Mouse (Mus musculus) midbrain, embryonic 11.5 days (tissue): ENCODE data around the gene Tnfsf13. TPM values are rescaled to one million over a fixed set of nuclear protein-coding genes. Genes with fewer than 3 reads are reported as not detected.

Experiments
- ATAC-seq: fragments of 200-750 bp; cut with Nextera tagmentation; 2 replicates; pipeline ENCODE4 v1.8.0; 2017; ENCODE audit warnings: moderate TSS enrichment, moderate library complexity; ENCODE audit not compliant: low FRiP score
- DNase-seq: peaks from one replicate; pipeline ENCODE4 v3.0.0; 2015; ENCODE audit warnings: low spot score; ENCODE audit errors: missing footprints
- H3K27ac ChIP-seq: fragments of 300-500 bp; sonication (generic); 2 replicates; pipeline ENCODE4 v1.5.1; 2014; ENCODE audit warnings: low read depth, low read length
- H3K27me3 ChIP-seq: fragments of 300-500 bp; sonication (generic); 2 replicates; pipeline ENCODE4 v1.6.1; 2014; ENCODE audit warnings: mild to moderate bottlenecking, low read length, moderate library complexity, mixed read lengths; ENCODE audit not compliant: control insufficient read depth, insufficient read depth
- H3K36me3 ChIP-seq: fragments of 300-500 bp; sonication (generic); 2 replicates; pipeline ENCODE4 v1.6.1; 2014; ENCODE audit warnings: mild to moderate bottlenecking, low read length, moderate library complexity, mixed read lengths; ENCODE audit not compliant: control insufficient read depth, insufficient read depth
- H3K4me1 ChIP-seq: fragments of 300-500 bp; sonication (generic); 2 replicates; pipeline ENCODE4 v1.6.1; 2014; ENCODE audit warnings: low read length; ENCODE audit not compliant: control insufficient read depth, insufficient read depth
- H3K4me2 ChIP-seq: fragments of 300-500 bp; sonication (generic); 2 replicates; pipeline ENCODE4 v1.6.1; 2014; ENCODE audit warnings: mild to moderate bottlenecking, moderate library complexity
- H3K4me3 ChIP-seq: fragments of 300-500 bp; sonication (generic); 2 replicates; pipeline ENCODE4 v1.5.1; 2014; ENCODE audit warnings: low read depth, low read length
- H3K9ac ChIP-seq: fragments of 300-500 bp; sonication (generic); 2 replicates; pipeline ENCODE4 v1.6.1; 2014; ENCODE audit warnings: low read length
- H3K9me3 ChIP-seq: fragments of 300-500 bp; sonication (generic); 2 replicates; pipeline ENCODE4 v1.6.1; 2016; ENCODE audit warnings: low read length; ENCODE audit not compliant: control insufficient read depth
- WGBS: fragments of 180-500 bp; shearing (Covaris S2); extraction: QIAGEN DNeasy Blood & Tissue Kit; methylation state at CpG from one replicate; pipeline ENCODE4 v1.1.7; 2014; 5-methylcytosine and 5-hydroxymethylcytosine counted together
- polyA plus RNA-seq: library from polyadenylated mRNA; unstranded; fragments of >200 nt; fragmentation: Nextera tagmentation; extraction: Ambion mirVana; gene quantifications from 2 replicates; pipeline ENCODE4 v1.2.1, GENCODE M21; 2014

Tnfsf13 gene
- polyA plus RNA-seq, 1 experiment from 2014 or later = not detected

- ATAC-seq = peak; percentile 98
These were observed 13.3 kb downstream of the Tnfsf13 start, which contains the start of gene Eif4a1 for GRCm38 (mm10) chr11:69672211-69672706. TSS of gene Eif4a1 (minus strand) at chr11:69672423.

GRCm38 (mm10) chr11:69671726-69672124 is 13.9 kb downstream of the Tnfsf13 start:
- H3K36me3 ChIP-seq = peaks cover 34% of the 10 kb centered on the region
- H3K27me3 ChIP-seq = no peaks in the 10 kb centered on the region
- no peaks in the 10 kb centered on the region for H3K9me3 ChIP-seq
- ATAC-seq (peak; percentile 36), DNase-seq (no peak)
- under 1% methylated on average over 43 of the region's 43 CpGs for WGBS
- H3K4me3 ChIP-seq = peak overlapping the region; percentile 100
- peaks cover 21% of the 10 kb centered on the region for H3K4me1 ChIP-seq
- peak overlapping the region; percentile 100 for H3K9ac ChIP-seq
- peak overlapping the region; percentile 94 for H3K4me2 ChIP-seq
- peak overlapping the region; percentile 91 for H3K27ac ChIP-seq

More at GRCm38 (mm10) chr11:69672211-69672706, 13.3 kb downstream of the Tnfsf13 start, which contains the start of gene Eif4a1:
- peak; percentile 99 for DNase-seq
- under 1% methylated on average over 36 of the region's 36 CpGs for WGBS
- H3K27ac ChIP-seq = peak within 1 kb of the TSS; percentile 91
- no peaks in the 10 kb centered on the region for H3K9me3 ChIP-seq
- H3K4me2 ChIP-seq = peak within 1 kb of the TSS; percentile 94
- peaks cover 21% of the 10 kb centered on the region for H3K4me1 ChIP-seq
- peaks cover 37% of the 10 kb centered on the region for H3K36me3 ChIP-seq
- peak within 1 kb of the TSS; percentile 100 for H3K9ac ChIP-seq
- H3K4me3 ChIP-seq = peak within 1 kb of the TSS; percentile 100
- no peaks in the 10 kb centered on the region for H3K27me3 ChIP-seq

GRCm38 (mm10) chr11:69670786-69671725 is 14.5 kb downstream of the Tnfsf13 start:
- Histone ChIP-seq H3K9me3 (no peaks in the 10 kb centered on the region), H3K27me3 (no peaks in the 10 kb centered on the region), H3K9ac (peak overlapping the region; percentile 100), H3K4me1 (peaks cover 21% of the 10 kb centered on the region), H3K4me2 (peak overlapping the region; percentile 94), H3K36me3 (peaks cover 30% of the 10 kb centered on the region), H3K4me3 (peak overlapping the region; percentile 100), H3K27ac (peak overlapping the region; percentile 91)
- ATAC-seq = peak; percentile 66
- peak; percentile 99 for DNase-seq
- WGBS = 2% methylated on average over 53 of the region's 61 CpGs

- Histone ChIP-seq H3K9me3 (no peaks in the 10 kb centered on the region), H3K4me3 (no peak overlapping the region), H3K27ac (no peak overlapping the region), H3K36me3 (peaks cover 46% of the 10 kb centered on the region), H3K27me3 (no peaks in the 10 kb centered on the region), H3K9ac (no peak overlapping the region), H3K4me2 (no peak overlapping the region), H3K4me1 (peaks cover 20% of the 10 kb centered on the region)
- DNase-seq (peak; percentile 79), ATAC-seq (no peak)
- 81% methylated on average over 3 of the region's 3 CpGs for WGBS
These were observed 18.9 kb downstream of the Tnfsf13 start for GRCm38 (mm10) chr11:69666665-69667005.

- Histone ChIP-seq H3K27ac (no peak within 1 kb of the TSS; the same call in 1 of the 2 replicates), H3K4me3 (no peak within 1 kb of the TSS), H3K27me3 (no peaks in the 10 kb centered on the region), H3K36me3 (peaks cover 46% of the 10 kb centered on the region), H3K4me1 (peaks cover 25% of the 10 kb centered on the region), H3K4me2 (no peak within 1 kb of the TSS), H3K9me3 (no peaks in the 10 kb centered on the region), H3K9ac (no peak within 1 kb of the TSS)
- WGBS = 35% methylated on average over 7 of the region's 7 CpGs
- DNase-seq (peak; percentile 90), ATAC-seq (no peak)
These were observed 19.5 kb downstream of the Tnfsf13 start, which contains the start of gene Cd68 for GRCm38 (mm10) chr11:69665961-69666664. TSS of gene Cd68 (minus strand) at chr11:69666153.

GRCm38 (mm10) chr11:69665457-69665960 is 20.1 kb downstream of the Tnfsf13 start:
- DNase-seq (peak; percentile 83), ATAC-seq (no peak)
- H3K27me3 ChIP-seq = no peaks in the 10 kb centered on the region
- H3K4me2 ChIP-seq = no peak overlapping the region
- no peak overlapping the region for H3K4me3 ChIP-seq
- no peaks in the 10 kb centered on the region for H3K9me3 ChIP-seq
- WGBS = 81% methylated on average over 9 of the region's 9 CpGs
- peaks cover 42% of the 10 kb centered on the region for H3K36me3 ChIP-seq
- H3K4me1 ChIP-seq = peaks cover 23% of the 10 kb centered on the region
- no peak overlapping the region for H3K9ac ChIP-seq
- H3K27ac ChIP-seq = no peak overlapping the region; the same call in 1 of the 2 replicates

GRCm38 (mm10) chr11:69664841-69665240 is 20.7 kb downstream of the Tnfsf13 start:
- DNase-seq (no peak), ATAC-seq (no peak)
- H3K9me3 ChIP-seq = no peaks in the 10 kb centered on the region
- H3K27ac ChIP-seq = no peak overlapping the region
- H3K9ac ChIP-seq = no peak overlapping the region
- no peak overlapping the region for H3K4me2 ChIP-seq
- WGBS = 92% methylated on average over 7 of the region's 7 CpGs
- peaks cover 16% of the 10 kb centered on the region for H3K4me1 ChIP-seq
- no peak overlapping the region for H3K4me3 ChIP-seq
- no peaks in the 10 kb centered on the region for H3K27me3 ChIP-seq
- H3K36me3 ChIP-seq = peaks cover 41% of the 10 kb centered on the region

GRCm38 (mm10) chr11:69663795-69664194 is 21.8 kb downstream of the Tnfsf13 start:
- H3K36me3 ChIP-seq = peaks cover 34% of the 10 kb centered on the region
- H3K4me2 ChIP-seq = no peak overlapping the region
- H3K27ac ChIP-seq = no peak overlapping the region
- 87% methylated on average over 6 of the region's 6 CpGs for whole genome bisulfite sequencing
- no peak overlapping the region for H3K9ac ChIP-seq
- ATAC-seq (no peak), DNase-seq (no peak)
- no peaks in the 10 kb centered on the region for H3K27me3 ChIP-seq
- no peak overlapping the region for H3K4me3 ChIP-seq
- H3K4me1 ChIP-seq = peaks cover 9% of the 10 kb centered on the region
- H3K9me3 ChIP-seq = no peaks in the 10 kb centered on the region
